Mouse (Mus musculus) lung, adult 2 months (tissue): ENCODE results near the gene Phlda3.

Experiments used
- CTCF ChIP-seq: fragments of 200-500 bp; IDR thresholded peaks from 2 replicates; pipeline ENCODE4 v1.5.1; 2011; ENCODE audit warnings: mild to moderate bottlenecking, low read length, control low read depth; ENCODE audit not compliant: insufficient read depth
- POLR2A ChIP-seq: fragments of 200-500 bp; IDR thresholded peaks from 2 replicates; pipeline ENCODE4 v1.6.1; 2011; ENCODE audit warnings: low read depth, mild to moderate bottlenecking, control low read depth, low read length, borderline replicate concordance; ENCODE audit errors: extremely low read depth

GRCm38 (mm10) chr1:135787799-135788198, 21.9 kb downstream of the Phlda3 start:
- no peak for TF ChIP-seq POLR2A
- peak; percentile 74 for TF ChIP-seq CTCF
